Mouse (Mus musculus): ENCODE measurements at regions not wholly inside any gene's neighbourhood (a gene's known extent, or its start where the extent isn't known, plus 50 kb on each side); places are given as distances from the start of the nearest gene placed in this dataset.

GRCm38 (mm10) chr2:11387623-11388022 is 166.3 kb downstream of the Pfkfb3 start:
- H3K27me3 ChIP-seq: no peaks in the 10 kb centered on the region
- H3K9me3 ChIP-seq: no peaks in the 10 kb centered on the region
- H3K36me3 ChIP-seq: no peaks in the 10 kb centered on the region
- H3K4me1 ChIP-seq (replicated peaks): peaks cover 15% of the 10 kb centered on the region
- H3K4me2 ChIP-seq: no peak overlapping the region
- no peak overlapping the region for H3K27ac ChIP-seq (replicated peaks)
- no peak for ATAC-seq (ENCODE audit: low read depth)
- no peak overlapping the region for H3K4me3 ChIP-seq
- no peak overlapping the region for H3K9ac ChIP-seq
- 93% methylated on average over 2 of the region's 2 CpGs for WGBS

- no peak overlapping the region for H3K9ac ChIP-seq
- H3K27me3 ChIP-seq: no peaks in the 10 kb centered on the region
- no peak for ATAC-seq (ENCODE audit: low read depth)
- no peaks in the 10 kb centered on the region for H3K36me3 ChIP-seq
- no peak overlapping the region for H3K4me3 ChIP-seq
- no peak overlapping the region for H3K27ac ChIP-seq (replicated peaks)
- H3K9me3 ChIP-seq: no peaks in the 10 kb centered on the region
- H3K4me2 ChIP-seq: no peak overlapping the region
- 74% methylated on average over 2 of the region's 2 CpGs for WGBS
- H3K4me1 ChIP-seq (replicated peaks): no peaks in the 10 kb centered on the region
Measured at GRCm38 (mm10) chr2:11383815-11384214, 170.1 kb downstream of the Pfkfb3 start.

GRCm38 (mm10) chr2:11377213-11377612 is 176.7 kb downstream of the Pfkfb3 start:
- Histone ChIP-seq H3K4me3 (no peak overlapping the region), H3K9me3 (no peaks in the 10 kb centered on the region), H3K4me1 (replicated peaks) (no peaks in the 10 kb centered on the region), H3K4me2 (no peak overlapping the region), H3K27me3 (no peaks in the 10 kb centered on the region), H3K27ac (replicated peaks) (no peak overlapping the region), H3K36me3 (no peaks in the 10 kb centered on the region), H3K9ac (no peak overlapping the region)
- WGBS: 80% methylated on average over 2 of the region's 2 CpGs
- no peak for ATAC-seq (ENCODE audit: low read depth)

GRCm38 (mm10) chr2:11375726-11376454 is 178.0 kb downstream of the Pfkfb3 start:
- no peak overlapping the region for H3K4me2 ChIP-seq
- no peaks in the 10 kb centered on the region for H3K4me1 ChIP-seq (replicated peaks)
- no peak for ATAC-seq (ENCODE audit: low read depth)
- no peaks in the 10 kb centered on the region for H3K9me3 ChIP-seq
- no peaks in the 10 kb centered on the region for H3K27me3 ChIP-seq
- no peak overlapping the region for H3K4me3 ChIP-seq
- H3K36me3 ChIP-seq: no peaks in the 10 kb centered on the region
- 83% methylated on average over 10 of the region's 10 CpGs for WGBS
- no peak overlapping the region for H3K9ac ChIP-seq
- H3K27ac ChIP-seq (replicated peaks): no peak overlapping the region

GRCm38 (mm10) chr2:11375092-11375491 is 178.8 kb downstream of the Pfkfb3 start:
- Histone ChIP-seq H3K9me3 (no peaks in the 10 kb centered on the region), H3K27me3 (no peaks in the 10 kb centered on the region), H3K4me2 (no peak overlapping the region), H3K27ac (replicated peaks) (no peak overlapping the region), H3K4me3 (no peak overlapping the region), H3K9ac (no peak overlapping the region), H3K36me3 (no peaks in the 10 kb centered on the region), H3K4me1 (replicated peaks) (no peaks in the 10 kb centered on the region)
- 76% methylated on average over 6 of the region's 6 CpGs for WGBS
- ATAC-seq (ENCODE audit: low read depth): no peak

GRCm38 (mm10) chr2:11370273-11370672 is 183.6 kb downstream of the Pfkfb3 start:
- no peak for ATAC-seq (ENCODE audit: low read depth)
- H3K27ac ChIP-seq (replicated peaks): no peak overlapping the region
- no peaks in the 10 kb centered on the region for H3K27me3 ChIP-seq

GRCm38 (mm10) chr2:11367319-11367718 is 186.6 kb downstream of the Pfkfb3 start:
- Histone ChIP-seq H3K27me3 (no peaks in the 10 kb centered on the region), H3K36me3 (no peaks in the 10 kb centered on the region), H3K9me3 (no peaks in the 10 kb centered on the region), H3K9ac (no peak overlapping the region), H3K4me2 (no peak overlapping the region), H3K27ac (replicated peaks) (no peak overlapping the region), H3K4me3 (no peak overlapping the region), H3K4me1 (replicated peaks) (peaks cover 9% of the 10 kb centered on the region; the same call in 1 of the 2 replicates)
- ATAC-seq (ENCODE audit: low read depth): no peak
- WGBS: 82% methylated on average over 2 of the region's 2 CpGs

More at GRCm38 (mm10) chr2:11370273-11370672, 183.6 kb downstream of the Pfkfb3 start:
- Histone ChIP-seq H3K4me2 (no peak overlapping the region), H3K36me3 (no peaks in the 10 kb centered on the region), H3K4me3 (no peak overlapping the region), H3K4me1 (replicated peaks) (no peaks in the 10 kb centered on the region), H3K9me3 (no peaks in the 10 kb centered on the region), H3K9ac (no peak overlapping the region)

GRCm38 (mm10) chr2:11365815-11366214 is 188.1 kb downstream of the Pfkfb3 start:
- Histone ChIP-seq H3K4me1 (replicated peaks) (peaks cover 13% of the 10 kb centered on the region; the same call in 1 of the 2 replicates), H3K36me3 (no peaks in the 10 kb centered on the region), H3K9ac (no peak overlapping the region), H3K27ac (replicated peaks) (no peak overlapping the region), H3K9me3 (no peaks in the 10 kb centered on the region), H3K27me3 (no peaks in the 10 kb centered on the region), H3K4me3 (no peak overlapping the region), H3K4me2 (no peak overlapping the region)
- ATAC-seq (ENCODE audit: low read depth): no peak
- WGBS: 89% methylated on average over 3 of the region's 3 CpGs

GRCm38 (mm10) chr2:11365371-11365770 is 188.5 kb downstream of the Pfkfb3 start:
- Histone ChIP-seq H3K27me3 (no peaks in the 10 kb centered on the region), H3K27ac (replicated peaks) (no peak overlapping the region), H3K36me3 (no peaks in the 10 kb centered on the region), H3K9me3 (no peaks in the 10 kb centered on the region), H3K4me2 (no peak overlapping the region), H3K9ac (no peak overlapping the region), H3K4me3 (no peak overlapping the region), H3K4me1 (replicated peaks) (peaks cover 13% of the 10 kb centered on the region; the same call in 1 of the 2 replicates)
- WGBS: 79% methylated on average over 4 of the region's 4 CpGs
- ATAC-seq (ENCODE audit: low read depth): no peak

- ATAC-seq (ENCODE audit: low read depth): no peak
- no peaks in the 10 kb centered on the region for H3K27me3 ChIP-seq
- H3K36me3 ChIP-seq: no peaks in the 10 kb centered on the region
- H3K4me2 ChIP-seq: no peak overlapping the region
- H3K27ac ChIP-seq (replicated peaks): no peak overlapping the region
- 80% methylated on average over 2 of the region's 2 CpGs for WGBS
- H3K9me3 ChIP-seq: no peaks in the 10 kb centered on the region
- no peak overlapping the region for H3K9ac ChIP-seq
- no peak overlapping the region for H3K4me3 ChIP-seq
- H3K4me1 ChIP-seq (replicated peaks): peaks cover 13% of the 10 kb centered on the region; the same call in 1 of the 2 replicates
Measured at GRCm38 (mm10) chr2:11364111-11364510, 189.8 kb downstream of the Pfkfb3 start.

GRCm38 (mm10) chr2:11363061-11363464 is 190.8 kb downstream of the Pfkfb3 start:
- Histone ChIP-seq H3K27me3 (no peaks in the 10 kb centered on the region), H3K4me3 (no peak overlapping the region), H3K27ac (replicated peaks) (no peak overlapping the region), H3K36me3 (no peaks in the 10 kb centered on the region), H3K9me3 (no peaks in the 10 kb centered on the region), H3K4me2 (no peak overlapping the region), H3K9ac (no peak overlapping the region), H3K4me1 (replicated peaks) (peaks cover 13% of the 10 kb centered on the region; the same call in 1 of the 2 replicates)
- 65% methylated on average over 5 of the region's 5 CpGs for WGBS
- peak; percentile 74; the same call in 1 of the 2 replicates for ATAC-seq (ENCODE audit: low read depth)

GRCm38 (mm10) chr2:11362205-11362994 is 190.5 kb downstream of the Prkcq start:
- ATAC-seq (ENCODE audit: low read depth): peak; percentile 87
- WGBS: 65% methylated on average over 8 of the region's 8 CpGs

More at GRCm38 (mm10) chr2:11362205-11362994, 190.5 kb downstream of the Prkcq start:
- Histone ChIP-seq H3K4me1 (replicated peaks) (peaks cover 13% of the 10 kb centered on the region; the same call in 1 of the 2 replicates), H3K4me2 (no peak overlapping the region), H3K27me3 (no peaks in the 10 kb centered on the region), H3K9ac (no peak overlapping the region), H3K4me3 (no peak overlapping the region), H3K36me3 (no peaks in the 10 kb centered on the region), H3K27ac (replicated peaks) (no peak overlapping the region), H3K9me3 (no peaks in the 10 kb centered on the region)

All from neural tube, embryonic 13.5 days (tissue).